Mouse (Mus musculus) hematopoietic stem cell, adult 5-6 weeks (primary cell): ENCODE results near the gene Wdr48. TPM values are rescaled to one million over a fixed set of nuclear protein-coding genes. Genes with fewer than 3 reads are reported as not detected.

Experiments used
- total RNA-seq: library from RNA; stranded (forward); fragments of 172-1452, 232-1000 nt; gene quantifications from 2 replicates; pipeline ENCODE4 v1.2.3, GENCODE M21; 2017

Wdr48 gene
- total RNA-seq, 1 experiment from 2014 or later, result 48.0 TPM

Other genes starting within 250 kb of the Wdr48 start
- gene Scn10a, start 175.6 kb upstream of the Wdr48 start, total RNA-seq, result not detected in 2 replicates
- gene Scn11a, start 69.4 kb upstream of the Wdr48 start, total RNA-seq, result 0.25 and 0.50 TPM in 2 replicates
- gene Gorasp1, start 42.7 kb downstream of the Wdr48 start, total RNA-seq, result 4.7 and 4.9 TPM in 2 replicates
- 0.10 and 1.2 TPM in 2 replicates for gene Ttc21a, start 42.7 kb downstream of the Wdr48 start, total RNA-seq
- 51.6 and 85.3 TPM in 2 replicates for gene Csrnp1, start 89.8 kb downstream of the Wdr48 start, total RNA-seq
- gene Xirp1, start 128.7 kb downstream of the Wdr48 start, total RNA-seq, result not detected in 2 replicates
- 3.4 and 4.9 TPM in 2 replicates for gene Cx3cr1, start 175.0 kb downstream of the Wdr48 start, total RNA-seq
- 0.89 TPM in 1 of 2 replicates, not detected in the other for gene Ccr8, start 197.2 kb downstream of the Wdr48 start, total RNA-seq
- gene Slc25a38, start 215.5 kb downstream of the Wdr48 start, total RNA-seq, result 15.3 and 20.5 TPM in 2 replicates
- 4,483 and 5,767 TPM in 2 replicates for gene Rpsa, start 232.8 kb downstream of the Wdr48 start, total RNA-seq